18 mouse cellular contexts compared by ENCODE assay signal in genomic region chr6:29974836-29975235, GRCm38 (mm10). TPM values are rescaled to one million over a fixed set of nuclear protein-coding genes. Genes with fewer than 3 reads are reported as not detected.
DNase-seq lines count a peak whose midpoint lies in the region; ATAC-seq and TF ChIP-seq lines count a peak whose summit lies in the region.
"Had no signal": no experiment of that assay in that cellular context is flagged by ENCODE, and none has a peak within 500 bp of the region (broad histone marks: within the 10 kb centered on the region; RNA-seq: fewer than 3 reads in every experiment).

No protein-coding gene starts in this region.

- no peak for TF ChIP-seq EP300 in liver, embryonic 14.5 days (IDR thresholded peaks at IDR 0.05; ENCODE audit: low read depth)
- TF ChIP-seq EP300 in CH12.LX (IDR thresholded peaks at IDR 0.05; ENCODE audit: low read length) = no peak

- H3K4me2 ChIP-seq in liver, embryonic 14.5 days (ENCODE audit: low read depth) = no peak overlapping the region
- H3K4me2 ChIP-seq in liver, embryonic 11.5 days = no peak overlapping the region
- no peak overlapping the region for H3K4me2 ChIP-seq in CH12.LX (ENCODE audit: insufficient read depth, low read depth, poor library complexity, severe bottlenecking)
- H3K4me2 ChIP-seq: embryonic facial prominence, embryonic 13.5 days; forebrain, embryonic 13.5 days; heart, embryonic 15.5 days had no signal

- no peak for ATAC-seq in liver, embryonic 14.5 days (ENCODE audit: insufficient read depth)
- no peak for ATAC-seq in liver, embryonic 11.5 days (replicated peaks; ENCODE audit: low FRiP score)
- ATAC-seq: activated CD4-positive, CD25-positive, alpha-beta regulatory T cell, adult 4 months; forebrain, embryonic 13.5 days had no signal

- WGBS in liver, embryonic 14.5 days (ENCODE audit: insufficient replicate concordance) = 51% methylated on average over 8 of the region's 8 CpGs
- WGBS in liver, embryonic 11.5 days = 57% methylated on average over 8 of the region's 8 CpGs

- dilution Hi-C loops in CH12.LX (cut with MboI; ENCODE audit: extremely low pct_ligation_motif_present, extremely low pct_unique_long_range_greater_than_20kb, low sequenced_read_pairs) = no loop called here

- no peak overlapping the region for H3K27ac ChIP-seq in gastrocnemius, adult 2 months
- H3K27ac ChIP-seq in liver, embryonic 14.5 days = no peak overlapping the region
- no peak overlapping the region for H3K27ac ChIP-seq in liver, embryonic 11.5 days (ENCODE audit: low read depth, low read length)
- no peak overlapping the region for H3K27ac ChIP-seq in CH12.LX (ENCODE audit: insufficient read depth, low read depth)
- no peak overlapping the region for H3K27ac ChIP-seq in cortical plate, adult 2 months (ENCODE audit: insufficient read depth, low read length)
- H3K27ac ChIP-seq: embryonic facial prominence, embryonic 13.5 days; forebrain, embryonic 13.5 days; heart, embryonic 15.5 days had no signal

- H3K4me3 ChIP-seq in gastrocnemius, adult 2 months = no peak overlapping the region
- H3K4me3 ChIP-seq in liver, embryonic 14.5 days (ENCODE audit: insufficient read depth in 1 of 2, low read depth in 2 of 2, low read length in 2 of 2) = no peak overlapping the region
- no peak overlapping the region for H3K4me3 ChIP-seq in liver, embryonic 11.5 days (ENCODE audit: low read depth, low read length)
- no peak overlapping the region for H3K4me3 ChIP-seq in CH12.LX (replicated peaks in 1 of 3; ENCODE audit: low read depth in 2 of 3, low read length in 2 of 3, poor library complexity in 1 of 3)
- H3K4me3 ChIP-seq in cortical plate, adult 2 months (ENCODE audit: insufficient read depth, low read length) = no peak overlapping the region
- H3K4me3 ChIP-seq: embryonic facial prominence, embryonic 13.5 days; forebrain, embryonic 13.5 days; heart, embryonic 15.5 days had no signal

- H3K36me3 ChIP-seq in liver, embryonic 14.5 days (replicated peaks; ENCODE audit: control insufficient read depth, insufficient read depth, low read depth) = no peaks in the 10 kb centered on the region
- no peaks in the 10 kb centered on the region for H3K36me3 ChIP-seq in liver, embryonic 11.5 days (ENCODE audit: control insufficient read depth, insufficient read depth, low read length)
- no peaks in the 10 kb centered on the region for H3K36me3 ChIP-seq in CH12.LX (replicated peaks in 1 of 2; ENCODE audit: control insufficient read depth in 1 of 2, insufficient read depth in 1 of 2, low read length in 1 of 2)
- H3K36me3 ChIP-seq: embryonic facial prominence, embryonic 13.5 days; heart, embryonic 15.5 days had no signal

- no peaks in the 10 kb centered on the region for H3K27me3 ChIP-seq in liver, embryonic 14.5 days (ENCODE audit: control insufficient read depth, insufficient read depth, low read length)
- H3K27me3 ChIP-seq in liver, embryonic 11.5 days (replicated peaks; ENCODE audit: control insufficient read depth, insufficient read depth, low read length) = no peaks in the 10 kb centered on the region
- no peaks in the 10 kb centered on the region for H3K27me3 ChIP-seq in CH12.LX (replicated peaks)
- H3K27me3 ChIP-seq: embryonic facial prominence, embryonic 13.5 days; forebrain, embryonic 13.5 days; heart, embryonic 15.5 days had no signal

- no peak for DNase-seq in gastrocnemius, adult 2 months
- no peak for DNase-seq in gastrocnemius, postnatal 14 days
- DNase-seq in liver, embryonic 14.5 days (ENCODE audit: low read depth in 3 of 3, low spot score in 3 of 3) = no peak
- no peak for DNase-seq in liver, embryonic 11.5 days (ENCODE audit: low spot score)
- DNase-seq in CH12.LX (ENCODE audit: extremely low read depth) = peak; percentile 13
- no peak for DNase-seq in left cerebral cortex, adult 9 months (ENCODE audit: low spot score in 2 of 2)
- DNase-seq in gastrocnemius, postnatal 36 days = no peak
- DNase-seq: cerebellum, adult 9-10 months; gastrocnemius, postnatal 25 days; kidney, postnatal 14 days; layer of hippocampus, postnatal 36 days; lung, postnatal 4 days; thymus, postnatal 36 days had no signal

- no peak; the same call in none of the 2 replicates for TF ChIP-seq RAD21 in CH12.LX (IDR thresholded peaks at IDR 0.05; ENCODE audit: low read depth, low read length)

- no peaks in the 10 kb centered on the region for H3K9me3 ChIP-seq in liver, embryonic 14.5 days (ENCODE audit: control insufficient read depth, low read length)
- H3K9me3 ChIP-seq in liver, embryonic 11.5 days (ENCODE audit: control insufficient read depth, low read length) = no peaks in the 10 kb centered on the region
- no peaks in the 10 kb centered on the region for H3K9me3 ChIP-seq in CH12.LX (replicated peaks; ENCODE audit: low read length)
- H3K9me3 ChIP-seq: embryonic facial prominence, embryonic 13.5 days; forebrain, embryonic 13.5 days; heart, embryonic 15.5 days had no signal

- TF ChIP-seq CTCF in gastrocnemius, adult 2 months (IDR thresholded peaks at IDR 0.05) = peak; percentile 38
- TF ChIP-seq CTCF in liver, embryonic 14.5 days (IDR thresholded peaks at IDR 0.05; ENCODE audit: low read depth) = peak; percentile 47; the same call in 1 of the 2 replicates
- TF ChIP-seq CTCF in CH12.LX (conservative IDR thresholded peaks at IDR 0.05 in 1 of 2, IDR thresholded peaks at IDR 0.05 in 1 of 2; ENCODE audit: low read depth in 2 of 2, low read length in 2 of 2) = peak in 1 of 2 experiments; percentile 48; a peak in 3 of 4 replicates
- TF ChIP-seq CTCF in cortical plate, adult 2 months (IDR thresholded peaks at IDR 0.05; ENCODE audit: extremely low read depth, insufficient read depth, low read length) = 0 out of 2 replicates have a peak, but pooled peaks have one; percentile 17

- no peak for TF ChIP-seq POLR2A in CH12.LX (IDR thresholded peaks at IDR 0.05; ENCODE audit: low read depth, low read length)
- TF ChIP-seq POLR2A in cortical plate, adult 2 months (IDR thresholded peaks at IDR 0.05; ENCODE audit: extremely low read depth, insufficient read depth, low read length) = no peak

- no peaks in the 10 kb centered on the region for H3K4me1 ChIP-seq in liver, embryonic 14.5 days (replicated peaks; ENCODE audit: control insufficient read depth in 2 of 2, insufficient read depth in 2 of 2, low read length in 1 of 2)
- no peaks in the 10 kb centered on the region for H3K4me1 ChIP-seq in liver, embryonic 11.5 days (replicated peaks; ENCODE audit: control insufficient read depth, insufficient read depth, low read length)
- peaks cover 0 to 4% of the 10 kb centered on the region in 2 experiments; a peak in 1 of 4 replicates for H3K4me1 ChIP-seq in CH12.LX (ENCODE audit: control insufficient read depth in 1 of 2, insufficient read depth in 2 of 2)
- H3K4me1 ChIP-seq in cortical plate, adult 2 months (ENCODE audit: control insufficient read depth, insufficient read depth, low read length) = peaks cover 5% of the 10 kb centered on the region; the same call in 1 of the 2 replicates
- H3K4me1 ChIP-seq: embryonic facial prominence, embryonic 13.5 days; forebrain, embryonic 13.5 days had no signal

- H3K79me2 ChIP-seq in CH12.LX (replicated peaks; ENCODE audit: control insufficient read depth, extremely low read depth, insufficient read depth, poor library complexity, severe bottlenecking) = no peaks in the 10 kb centered on the region

- intact Hi-C loops in gastrocnemius, adult 2 months (cut with DNase I) = no loop called here
- intact Hi-C loops in gastrocnemius, postnatal 14 days (cut with DNase I; ENCODE audit: low total_unique reads) = no loop called here
- intact Hi-C loops in gastrocnemius, postnatal 36 days (cut with DNase I) = no loop called here

- H3K9ac ChIP-seq in liver, embryonic 14.5 days (replicated peaks) = no peak overlapping the region
- H3K9ac ChIP-seq in liver, embryonic 11.5 days (ENCODE audit: low read depth, low read length) = no peak overlapping the region
- no peak overlapping the region for H3K9ac ChIP-seq in CH12.LX (ENCODE audit: insufficient read depth, low read depth)
- H3K9ac ChIP-seq: embryonic facial prominence, embryonic 13.5 days; forebrain, embryonic 13.5 days; heart, embryonic 15.5 days had no signal

- in situ Hi-C loops in CH12.LX (cut with MboI; ENCODE audit: low pct_ligation_motif_present, low pct_unique_long_range_greater_than_20kb, low sequenced_read_pairs) = no loop called here

TF ChIP-seq in CH12.LX, 34 proteins besides CTCF, POLR2A, EP300 and RAD21:
- no peak for TF ChIP-seq ETS1 (conservative IDR thresholded peaks at IDR 0.05; ENCODE audit: low read depth, low read length)
- peak; percentile 39 for TF ChIP-seq SMC3 (IDR thresholded peaks at IDR 0.05; ENCODE audit: low read depth, low read length)

RNA-seq across cellular contexts. Expression of gene Strip2, which starts 58.0 kb away (rescaled TPM):
- total RNA-seq in gastrocnemius, adult 2 months (2021) = under 1 TPM; 0.78 to 0.87 TPM
- total RNA-seq in gastrocnemius, postnatal 14 days (2021) = 1 to 10 TPM; 2.0 to 2.3 TPM
- 0.36 and 0.41 TPM in 2 replicates for polyA plus RNA-seq in liver, embryonic 14.5 days (2012; rRNA removed)
- 0.42 and 0.77 TPM in 2 replicates for polyA plus RNA-seq in liver, embryonic 14.5 days (2014; fragmentation: Nextera tagmentation; extraction: Ambion mirVana)
- 0.39 and 0.51 TPM in 2 replicates for polyA plus RNA-seq in liver, embryonic 11.5 days (2014; fragmentation: Nextera tagmentation; extraction: Ambion mirVana)
- total RNA-seq in CH12.LX (2012; rRNA removed) = 0.42 and 1.1 TPM in 2 replicates
- 1.3 and 1.6 TPM in 2 replicates for total RNA-seq in CH12.LX (2014; rRNA removed)
- 1.4 TPM in 2 replicates for polyA plus RNA-seq in CH12.LX (2012; ENCODE audit: insufficient read length, low read depth)
- polyA plus RNA-seq in cortical plate, adult 2 months (2012; rRNA removed) = 12.4 and 15.2 TPM in 2 replicates
- 1 to 10 TPM in 1 of 2 experiments, under 1 TPM in 1; 0.89 to 1.0 TPM for total RNA-seq in gastrocnemius, postnatal 36 days (2021)
- polyA plus RNA-seq: activated CD4-positive, CD25-positive, alpha-beta regulatory T cell, adult 4 months had no signal
